Mouse (Mus musculus): ENCODE data around the gene Gm10681. TPM values are rescaled to one million over a fixed set of nuclear protein-coding genes. Genes with fewer than 3 reads are reported as not detected.

Gm10681 gene
- polyA plus RNA-seq (2017; shearing (Covaris generic)) = not detected

DNA sequence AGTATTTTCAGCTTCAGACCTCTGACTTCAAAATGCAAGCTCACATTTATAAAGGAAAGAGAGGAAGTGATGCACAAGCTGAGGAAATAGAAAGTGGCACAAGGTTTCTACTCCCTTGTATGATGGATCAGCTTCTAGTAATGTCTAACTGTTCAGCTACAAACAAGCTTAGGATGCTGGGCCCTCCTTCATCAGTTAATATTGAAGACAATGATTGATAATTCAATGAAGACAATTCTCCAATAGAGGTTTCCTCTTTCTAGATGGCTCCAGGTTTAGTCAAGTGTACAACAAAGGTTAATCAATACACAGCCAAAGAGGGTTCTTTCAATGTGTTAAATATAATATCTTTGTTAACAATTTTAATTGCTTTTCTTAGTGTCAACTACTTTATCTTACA, at the start of gene Gm10681:
TSS of gene Gm10681 (minus strand) at position 101 of the 400 bp plus-strand sequence.

DNA sequence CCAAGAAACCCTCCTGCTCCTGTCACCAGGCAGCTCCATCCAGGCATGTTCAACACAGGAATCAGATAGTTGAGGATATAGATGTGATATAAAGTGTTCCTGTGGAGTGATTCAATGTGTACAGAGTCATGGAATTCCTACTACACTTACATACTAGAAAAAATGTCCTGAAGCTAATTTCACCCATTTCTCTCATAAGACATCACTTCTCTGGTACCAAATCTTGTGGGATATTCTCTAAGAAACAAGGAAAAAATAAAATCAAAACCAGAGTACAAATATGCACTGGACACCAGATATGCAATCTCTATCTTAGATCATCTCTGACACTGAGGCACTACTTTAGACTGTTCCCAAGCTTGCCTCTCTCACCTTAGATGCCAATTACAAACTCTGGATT, 41.5 kb upstream of the Gm10681 start, which contains the start of gene Hsd3b5:
TSS of gene Hsd3b5 (minus strand) at position 101 of the 400 bp plus-strand sequence.

DNA sequence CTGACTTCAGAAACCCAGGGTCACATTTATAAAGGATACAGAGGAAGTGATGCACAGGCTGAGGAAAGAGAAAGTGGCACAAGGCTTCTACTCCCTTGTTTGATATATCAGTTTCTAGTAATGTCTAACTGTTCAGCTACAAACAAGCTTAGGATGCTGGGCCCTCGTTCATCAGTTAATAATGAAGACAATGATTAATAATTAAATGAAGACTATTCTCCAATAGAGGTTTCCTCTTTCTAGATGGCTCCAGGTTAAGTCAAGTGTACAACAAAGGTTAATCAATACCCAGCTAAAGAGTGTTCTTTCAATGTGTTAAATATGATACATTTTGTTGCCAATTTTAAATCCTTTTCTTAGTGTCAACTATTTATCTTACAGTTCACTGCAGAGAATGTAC, 78.2 kb downstream of the Gm10681 start, which contains the start of gene Hsd3b4:
TSS of gene Hsd3b4 (minus strand) at position 101 of the 400 bp plus-strand sequence.

Other genes with a start within 250 kb of the Gm10681 start
- 169 TPM for gene Phgdh, start 248.8 kb downstream of the Gm10681 start, polyA plus RNA-seq (2017; shearing (Covaris generic))
- not detected for gene Zfp697, start 206.3 kb downstream of the Gm10681 start, polyA plus RNA-seq (2017; shearing (Covaris generic))
- not detected for gene Gm4450, start 131.7 kb downstream of the Gm10681 start, polyA plus RNA-seq (2017; shearing (Covaris generic))
- not detected for gene Hsd3b4, start 78.3 kb downstream of the Gm10681 start, polyA plus RNA-seq (2017; shearing (Covaris generic))
- gene Hsd3b5, start 41.4 kb upstream of the Gm10681 start, polyA plus RNA-seq (2017; shearing (Covaris generic)) = not detected
- gene Hsd3b2, start 135.7 kb upstream of the Gm10681 start, polyA plus RNA-seq (2017; shearing (Covaris generic)) = not detected
- not detected for gene Hsd3b3, start 174.3 kb upstream of the Gm10681 start, polyA plus RNA-seq (2017; shearing (Covaris generic))
- gene Hsd3b6, start 225.6 kb upstream of the Gm10681 start, polyA plus RNA-seq (2017; shearing (Covaris generic)) = not detected

All from CD4-positive, CD25-positive, alpha-beta regulatory T cell, adult 9 weeks (primary cell).